Mouse (Mus musculus) olfactory bulb, adult 2 months (tissue): ENCODE measurements around the gene Ism2.

Experiments used
- CTCF ChIP-seq: fragments of 200-500 bp; IDR thresholded peaks from 2 replicates; pipeline ENCODE4 v1.5.1; 2012; ENCODE audit warnings: low read depth, mild to moderate bottlenecking, low read length, moderate library complexity; ENCODE audit not compliant: insufficient read depth
- POLR2A ChIP-seq: fragments of 200-500 bp; IDR thresholded peaks from 2 replicates; pipeline ENCODE4 v1.6.1; 2012; ENCODE audit warnings: mild to moderate bottlenecking, low read depth, low read length, moderate library complexity; ENCODE audit not compliant: insufficient read depth

- TF ChIP-seq CTCF (no peak), POLR2A (no peak)
These were observed 17.7 kb downstream of the Ism2 start for GRCm38 (mm10) chr12:87281766-87282165.
